Mouse (Mus musculus): ENCODE data around the gene Rnft1. TPM values are rescaled to one million over a fixed set of nuclear protein-coding genes. Genes with fewer than 3 reads are reported as not detected.

Rnft1 gene
- polyA plus RNA-seq, 1 experiment from 2014 or later: 29.7 TPM

- H3K36me3 ChIP-seq: no peaks in the 10 kb centered on the region
- H3K27ac ChIP-seq: no peak overlapping the region
- 67% methylated on average over 3 of the region's 3 CpGs for WGBS
- no peak for DNase-seq (ENCODE audit: low spot score)
- H3K27me3 ChIP-seq (ENCODE audit: low read depth, poor library complexity, severe bottlenecking): no peaks in the 10 kb centered on the region
- no peak overlapping the region for H3K4me3 ChIP-seq
- peaks cover 20% of the 10 kb centered on the region for H3K4me1 ChIP-seq
- no peaks in the 10 kb centered on the region for H3K9me3 ChIP-seq (replicated peaks)
Observed at GRCm38 (mm10) chr11:86473576-86473975, 10.9 kb upstream of the Rnft1 start.

GRCm38 (mm10) chr11:86484910-86485510, 553 bp downstream of the Rnft1 start:
- peak; percentile 79 for DNase-seq (ENCODE audit: low spot score)
- WGBS: under 1% methylated on average over 25 of the region's 25 CpGs
- peak overlapping the region; percentile 89 for H3K27ac ChIP-seq
- peaks cover 13% of the 10 kb centered on the region for H3K4me1 ChIP-seq
- H3K4me3 ChIP-seq: peak overlapping the region; percentile 70
- peaks cover 13% of the 10 kb centered on the region for H3K36me3 ChIP-seq
- H3K9me3 ChIP-seq (replicated peaks): no peaks in the 10 kb centered on the region
- H3K27me3 ChIP-seq (ENCODE audit: low read depth, poor library complexity, severe bottlenecking): no peaks in the 10 kb centered on the region

- H3K27ac ChIP-seq: no peak overlapping the region
- H3K9me3 ChIP-seq (replicated peaks): no peaks in the 10 kb centered on the region
- peaks cover 4% of the 10 kb centered on the region for H3K4me1 ChIP-seq
- WGBS: 96% methylated on average over 1 of the region's 1 CpGs
- peaks cover 52% of the 10 kb centered on the region for H3K36me3 ChIP-seq
- H3K27me3 ChIP-seq (ENCODE audit: low read depth, poor library complexity, severe bottlenecking): no peaks in the 10 kb centered on the region
- no peak overlapping the region for H3K4me3 ChIP-seq
- DNase-seq (ENCODE audit: low spot score): no peak
Observed at GRCm38 (mm10) chr11:86490782-86491181, 6.3 kb downstream of the Rnft1 start.

GRCm38 (mm10) chr11:86497356-86497755, 12.9 kb downstream of the Rnft1 start:
- no peak for DNase-seq (ENCODE audit: low spot score)
- H3K4me1 ChIP-seq: no peaks in the 10 kb centered on the region
- H3K27ac ChIP-seq: no peak overlapping the region
- 95% methylated on average over 1 of the region's 1 CpGs for WGBS
- no peaks in the 10 kb centered on the region for H3K27me3 ChIP-seq (ENCODE audit: low read depth, poor library complexity, severe bottlenecking)
- H3K9me3 ChIP-seq (replicated peaks): no peaks in the 10 kb centered on the region
- H3K4me3 ChIP-seq: no peak overlapping the region
- H3K36me3 ChIP-seq: peaks cover 57% of the 10 kb centered on the region

GRCm38 (mm10) chr11:86497908-86498307, 13.5 kb downstream of the Rnft1 start:
- Histone ChIP-seq H3K27me3 (ENCODE audit: low read depth, poor library complexity, severe bottlenecking) (no peaks in the 10 kb centered on the region), H3K9me3 (replicated peaks) (no peaks in the 10 kb centered on the region), H3K27ac (no peak overlapping the region), H3K4me3 (no peak overlapping the region), H3K36me3 (peaks cover 57% of the 10 kb centered on the region), H3K4me1 (no peaks in the 10 kb centered on the region)
- WGBS: 80% methylated on average over 3 of the region's 3 CpGs
- DNase-seq (ENCODE audit: low spot score): no peak

- 97% methylated on average over 1 of the region's 1 CpGs for WGBS
- Histone ChIP-seq H3K27me3 (ENCODE audit: low read depth, poor library complexity, severe bottlenecking) (no peaks in the 10 kb centered on the region), H3K4me1 (no peaks in the 10 kb centered on the region), H3K9me3 (replicated peaks) (no peaks in the 10 kb centered on the region), H3K36me3 (peaks cover 73% of the 10 kb centered on the region), H3K4me3 (no peak overlapping the region), H3K27ac (no peak overlapping the region)
- no peak for DNase-seq (ENCODE audit: low spot score)
Observed at GRCm38 (mm10) chr11:86500795-86501194, 16.3 kb downstream of the Rnft1 start.

GRCm38 (mm10) chr11:86503121-86503520, 18.7 kb downstream of the Rnft1 start:
- Histone ChIP-seq H3K4me3 (no peak overlapping the region), H3K36me3 (peaks cover 77% of the 10 kb centered on the region), H3K27ac (no peak overlapping the region), H3K27me3 (ENCODE audit: low read depth, poor library complexity, severe bottlenecking) (no peaks in the 10 kb centered on the region), H3K4me1 (no peaks in the 10 kb centered on the region), H3K9me3 (replicated peaks) (no peaks in the 10 kb centered on the region)
- WGBS: 96% methylated on average over 2 of the region's 2 CpGs
- no peak for DNase-seq (ENCODE audit: low spot score)

GRCm38 (mm10) chr11:86507334-86507733, 22.9 kb downstream of the Rnft1 start:
- WGBS: 93% methylated on average over 2 of the region's 2 CpGs
- Histone ChIP-seq H3K4me3 (no peak overlapping the region), H3K36me3 (peaks cover 96% of the 10 kb centered on the region)

GRCm38 (mm10) chr11:86507991-86508390, 23.5 kb downstream of the Rnft1 start:
- WGBS: 96% methylated on average over 2 of the region's 2 CpGs
- Histone ChIP-seq H3K36me3 (peaks cover 96% of the 10 kb centered on the region), H3K4me3 (no peak overlapping the region), H3K9me3 (replicated peaks) (no peaks in the 10 kb centered on the region), H3K27me3 (ENCODE audit: low read depth, poor library complexity, severe bottlenecking) (no peaks in the 10 kb centered on the region), H3K27ac (no peak overlapping the region), H3K4me1 (no peaks in the 10 kb centered on the region)
- no peak for DNase-seq (ENCODE audit: low spot score)

More at GRCm38 (mm10) chr11:86507334-86507733, 22.9 kb downstream of the Rnft1 start:
- Histone ChIP-seq H3K27ac (no peak overlapping the region), H3K4me1 (no peaks in the 10 kb centered on the region), H3K27me3 (ENCODE audit: low read depth, poor library complexity, severe bottlenecking) (no peaks in the 10 kb centered on the region), H3K9me3 (replicated peaks) (no peaks in the 10 kb centered on the region)
- no peak for DNase-seq (ENCODE audit: low spot score)

GRCm38 (mm10) chr11:86516620-86517019, 32.2 kb downstream of the Rnft1 start:
- Histone ChIP-seq H3K36me3 (peaks cover 91% of the 10 kb centered on the region), H3K4me3 (no peak overlapping the region), H3K27me3 (ENCODE audit: low read depth, poor library complexity, severe bottlenecking) (no peaks in the 10 kb centered on the region), H3K4me1 (no peaks in the 10 kb centered on the region), H3K9me3 (replicated peaks) (no peaks in the 10 kb centered on the region), H3K27ac (no peak overlapping the region)
- no peak for DNase-seq (ENCODE audit: low spot score)
- WGBS: 86% methylated on average over 3 of the region's 3 CpGs

GRCm38 (mm10) chr11:86517229-86517628, 32.8 kb downstream of the Rnft1 start:
- H3K9me3 ChIP-seq (replicated peaks): no peaks in the 10 kb centered on the region
- H3K36me3 ChIP-seq: peaks cover 91% of the 10 kb centered on the region
- 90% methylated on average over 3 of the region's 3 CpGs for WGBS
- H3K4me3 ChIP-seq: no peak overlapping the region
- H3K27ac ChIP-seq: no peak overlapping the region
- H3K4me1 ChIP-seq: no peaks in the 10 kb centered on the region
- DNase-seq (ENCODE audit: low spot score): no peak
- H3K27me3 ChIP-seq (ENCODE audit: low read depth, poor library complexity, severe bottlenecking): no peaks in the 10 kb centered on the region

GRCm38 (mm10) chr11:86519751-86520150, 35.3 kb downstream of the Rnft1 start:
- Histone ChIP-seq H3K27me3 (ENCODE audit: low read depth, poor library complexity, severe bottlenecking) (no peaks in the 10 kb centered on the region), H3K36me3 (peaks cover 92% of the 10 kb centered on the region), H3K4me3 (no peak overlapping the region), H3K9me3 (replicated peaks) (no peaks in the 10 kb centered on the region), H3K27ac (no peak overlapping the region), H3K4me1 (no peaks in the 10 kb centered on the region)
- 94% methylated on average over 7 of the region's 7 CpGs for WGBS
- no peak for DNase-seq (ENCODE audit: low spot score)

- 94% methylated on average over 4 of the region's 4 CpGs for WGBS
- Histone ChIP-seq H3K9me3 (replicated peaks) (no peaks in the 10 kb centered on the region), H3K4me1 (no peaks in the 10 kb centered on the region), H3K27ac (no peak overlapping the region), H3K4me3 (no peak overlapping the region), H3K36me3 (peaks cover 91% of the 10 kb centered on the region), H3K27me3 (ENCODE audit: low read depth, poor library complexity, severe bottlenecking) (no peaks in the 10 kb centered on the region)
- no peak for DNase-seq (ENCODE audit: low spot score)
Observed at GRCm38 (mm10) chr11:86527528-86527927, 43.1 kb downstream of the Rnft1 start.

- Histone ChIP-seq H3K4me3 (no peak overlapping the region), H3K27me3 (ENCODE audit: low read depth, poor library complexity, severe bottlenecking) (no peaks in the 10 kb centered on the region), H3K27ac (no peak overlapping the region), H3K4me1 (no peaks in the 10 kb centered on the region), H3K9me3 (replicated peaks) (no peaks in the 10 kb centered on the region), H3K36me3 (peaks cover 65% of the 10 kb centered on the region)
- no peak for DNase-seq (ENCODE audit: low spot score)
- 83% methylated on average over 1 of the region's 1 CpGs for WGBS
Observed at GRCm38 (mm10) chr11:86532834-86533233, 48.4 kb downstream of the Rnft1 start.

Data from limb, embryonic 10.5 days (tissue).